Mouse (Mus musculus) megakaryocyte, embryonic 14.5 days (primary cell): Measurements from ENCODE around the gene Hist1h2bk.

Experiments
- FLI1 ChIP-seq: IDR thresholded peaks from 2 replicates; pipeline ENCODE4 v1.6.1; 2012; ENCODE audit warnings: low read length, inconsistent platforms, mixed read lengths
- GATA1 ChIP-seq: IDR thresholded peaks from 3 replicates; pipeline ENCODE4 v1.6.1; 2012; ENCODE audit warnings: mixed read lengths, low read length, inconsistent platforms, borderline replicate concordance

DNA sequence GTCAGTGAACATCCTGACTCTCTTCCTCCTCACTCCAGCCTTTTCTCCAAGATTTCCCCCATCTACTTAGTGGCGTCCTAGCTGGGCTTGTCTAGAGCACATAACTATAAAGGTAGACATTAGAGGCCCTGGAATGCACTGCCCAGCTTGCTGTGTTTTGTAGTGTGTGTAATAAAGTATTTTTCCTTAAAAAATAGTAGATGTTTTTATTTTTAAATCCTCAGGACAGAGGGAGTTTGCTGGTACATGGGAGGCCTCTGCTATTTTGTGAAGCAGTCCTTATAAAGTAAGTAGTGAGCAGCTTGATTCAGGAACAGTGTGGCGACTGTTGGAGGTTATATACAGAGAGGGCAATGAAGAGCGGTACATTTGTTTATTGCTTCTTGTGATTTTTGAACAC, 27.0 kb upstream of the Hist1h2bk start:
- TF ChIP-seq GATA1 = no peak
- no peak for TF ChIP-seq FLI1
